Mouse (Mus musculus) CH12.LX (cell line): ENCODE data around the gene Smlr1.

Experiments used
- BHLHE40 ChIP-seq: IDR thresholded peaks from 2 replicates; pipeline ENCODE4 v1.6.1; 2011; ENCODE audit warnings: mild to moderate bottlenecking, low read depth, low read length, improper control_type of control experiment
- CTCF ChIP-seq, 2 experiments: IDR thresholded peaks in 1 of 2; conservative IDR thresholded peaks in 1 of 2; 2 replicates each; pipeline ENCODE4 v1.5.1; 2011 to 2012; ENCODE audit warnings: low read depth in 2 of 2, low read length in 2 of 2, improper control_type of control experiment in 1 of 2, inconsistent platforms in 1 of 2, mild to moderate bottlenecking in 1 of 2, moderate library complexity in 1 of 2
- E2F4 ChIP-seq: IDR thresholded peaks from 2 replicates; pipeline ENCODE4 v1.6.1; 2011; ENCODE audit warnings: low read depth, low read length, improper control_type of control experiment; ENCODE audit not compliant: insufficient replicate concordance
- ETS1 ChIP-seq: conservative IDR thresholded peaks from 2 replicates; pipeline ENCODE4 v1.6.1; 2012; ENCODE audit warnings: low read depth, mild to moderate bottlenecking, inconsistent platforms, low read length, improper control_type of control experiment, moderate library complexity
- JUND ChIP-seq: conservative IDR thresholded peaks from 2 replicates; pipeline ENCODE4 v1.6.1; 2011; ENCODE audit warnings: low read depth, low read length, improper control_type of control experiment
- KAT2A ChIP-seq: IDR thresholded peaks from 2 replicates; pipeline ENCODE4 v1.6.1; 2012; ENCODE audit warnings: low read length, improper control_type of control experiment, inconsistent platforms; ENCODE audit not compliant: insufficient replicate concordance
- MAFK ChIP-seq: IDR thresholded peaks from 2 replicates; pipeline ENCODE4 v1.6.1; 2011; ENCODE audit warnings: low read length, improper control_type of control experiment; ENCODE audit not compliant: insufficient replicate concordance
- MAX ChIP-seq: IDR thresholded peaks from 2 replicates; pipeline ENCODE4 v1.6.1; 2011; ENCODE audit warnings: low read length, improper control_type of control experiment
- MXI1 ChIP-seq: IDR thresholded peaks from 2 replicates; pipeline ENCODE4 v1.6.1; 2011; ENCODE audit warnings: mild to moderate bottlenecking, low read depth, low read length, improper control_type of control experiment
- POLR2A ChIP-seq: IDR thresholded peaks from 2 replicates; pipeline ENCODE4 v1.6.1; 2011; ENCODE audit warnings: low read depth, mild to moderate bottlenecking, improper control_type of control experiment, low read length
- TBP ChIP-seq: conservative IDR thresholded peaks from 2 replicates; pipeline ENCODE4 v1.6.1; 2011; ENCODE audit warnings: low read depth, low read length, improper control_type of control experiment
- TCF12 ChIP-seq: IDR thresholded peaks from 2 replicates; pipeline ENCODE4 v1.6.1; 2014; ENCODE audit warnings: low read depth, mild to moderate bottlenecking, inconsistent platforms, low read length, improper control_type of control experiment

GRCm38 (mm10) chr10:25538738-25539137 lies 2.7 kb upstream of the Smlr1 start:
- no peak for TF ChIP-seq CTCF (conservative IDR thresholded peaks at IDR 0.05 in 1 of 2, IDR thresholded peaks at IDR 0.05 in 1 of 2; ENCODE audit: low read depth in 2 of 2, low read length in 2 of 2)
- TF ChIP-seq KAT2A, result no peak
- TF ChIP-seq TCF12, result no peak
- TF ChIP-seq MAX, result no peak
- TF ChIP-seq JUND, result no peak
- no peak for TF ChIP-seq TBP
- no peak for TF ChIP-seq POLR2A
- TF ChIP-seq E2F4, result no peak
- TF ChIP-seq MXI1, result no peak
- TF ChIP-seq ETS1, result no peak
- TF ChIP-seq MAFK, result no peak
- no peak for TF ChIP-seq BHLHE40
